Mouse (Mus musculus): ENCODE results near the gene Rap1gap. TPM values are rescaled to one million over a fixed set of nuclear protein-coding genes. Genes with fewer than 3 reads are reported as not detected.

The Rap1gap gene
- polyA plus RNA-seq, 1 experiment, result 1.3 TPM

DNA sequence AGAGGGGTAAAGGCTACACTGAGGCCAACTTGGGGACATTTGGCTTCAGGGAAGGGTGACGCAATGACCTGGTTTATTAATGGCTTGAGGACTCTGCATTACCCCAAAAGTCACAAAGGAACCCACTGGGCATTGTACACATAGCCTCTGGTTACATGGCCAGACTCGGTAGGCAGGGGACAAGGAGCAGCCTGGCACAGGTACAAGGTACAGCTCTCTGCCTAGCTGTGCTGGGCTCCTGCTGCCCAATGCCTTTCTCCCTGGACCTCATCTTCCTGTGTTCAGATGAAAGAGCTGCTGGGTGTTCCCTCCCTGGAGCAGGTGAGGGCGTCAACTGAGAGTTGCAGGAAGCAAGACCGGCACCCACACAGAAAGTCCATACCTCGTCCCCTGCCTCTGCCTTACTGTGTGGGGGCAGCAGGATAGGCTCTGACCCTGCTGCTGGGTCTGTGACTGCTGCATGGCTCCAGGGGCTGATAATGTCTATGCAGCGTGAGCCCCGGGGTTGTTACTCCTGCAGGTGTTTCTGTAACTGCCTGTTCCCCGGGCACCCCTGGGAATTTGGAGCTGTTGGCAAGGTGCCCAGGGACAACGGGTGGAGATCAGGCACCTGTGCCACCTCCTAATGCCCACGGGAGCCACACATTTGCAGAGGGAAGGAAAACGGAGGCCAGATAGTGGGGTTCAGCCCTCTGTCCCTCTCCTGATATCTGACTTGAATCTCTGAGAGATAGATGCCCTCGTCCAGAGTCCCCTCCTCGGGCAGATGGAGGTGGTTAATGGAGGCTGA, 7.4 kb downstream of the Rap1gap start:
- TF ChIP-seq POLR2A (IDR thresholded peaks at IDR 0.05; ENCODE audit: insufficient read length, low read depth), result no peak
- no peak for TF ChIP-seq REST (IDR thresholded peaks at IDR 0.05; ENCODE audit: insufficient read depth, insufficient read length)
- no peak for TF ChIP-seq USF1 (IDR thresholded peaks at IDR 0.05; ENCODE audit: low read depth)
- TF ChIP-seq TCF3 (IDR thresholded peaks at IDR 0.05; ENCODE audit: insufficient read length, low read depth), result no peak
- no peak for TF ChIP-seq MYOG (IDR thresholded peaks at IDR 0.05; ENCODE audit: control insufficient read depth in 1 of 3, insufficient read depth in 1 of 3, insufficient read length in 2 of 3, low read depth in 2 of 3)
- no peak for TF ChIP-seq CEBPB (IDR thresholded peaks at IDR 0.05; ENCODE audit: insufficient read depth, poor library complexity, severe bottlenecking)

DNA sequence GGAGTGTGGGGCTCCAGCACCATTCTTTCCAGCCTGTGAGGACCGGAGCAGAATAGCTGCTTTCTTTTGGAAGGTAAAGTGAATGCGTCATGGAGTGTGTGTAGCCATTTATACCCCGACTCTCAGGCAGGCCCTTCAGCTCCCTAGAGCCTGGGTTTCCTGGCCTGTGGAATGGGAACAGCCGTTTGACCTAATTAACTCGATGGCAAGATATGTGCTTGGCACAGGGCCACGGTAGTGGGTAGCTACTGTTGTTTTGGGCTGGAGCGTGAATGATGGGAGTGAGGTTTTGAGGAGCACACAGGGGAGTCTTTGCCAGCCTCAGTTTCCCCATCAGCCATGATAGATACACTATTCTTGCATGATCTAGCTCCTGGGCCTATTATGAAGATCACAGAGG, 11.0 kb downstream of the Rap1gap start:
- TF ChIP-seq TCF3 (IDR thresholded peaks at IDR 0.05; ENCODE audit: insufficient read length, low read depth), result no peak
- no peak for TF ChIP-seq TCF12 (IDR thresholded peaks at IDR 0.05; ENCODE audit: insufficient read depth, poor library complexity, severe bottlenecking)
- TF ChIP-seq MYOG (IDR thresholded peaks at IDR 0.05; ENCODE audit: control insufficient read depth in 1 of 3, insufficient read depth in 1 of 3, insufficient read length in 2 of 3, low read depth in 2 of 3), result no peak
- TF ChIP-seq E2F4 (IDR thresholded peaks at IDR 0.05; ENCODE audit: insufficient read depth), result no peak
- no peak for TF ChIP-seq REST (IDR thresholded peaks at IDR 0.05; ENCODE audit: insufficient read depth, insufficient read length)
- no peak for TF ChIP-seq MAX (IDR thresholded peaks at IDR 0.05; ENCODE audit: low read depth)
- Histone ChIP-seq H3K36me3 (ENCODE audit: control insufficient read depth, insufficient read depth) (no peaks in the 10 kb centered on the region), H3K79me2 (ENCODE audit: control insufficient read depth, insufficient read depth) (no peaks in the 10 kb centered on the region), H3ac (ENCODE audit: control insufficient read depth, insufficient read length) (no peak overlapping the region), H3K27me3 (ENCODE audit: control insufficient read depth, insufficient read depth, insufficient read length) (peaks cover 22% of the 10 kb centered on the region), H3K4me2 (ENCODE audit: low read depth) (no peak overlapping the region), H3K4me3 (no peak overlapping the region)

More for the DNA sequence above, 7.4 kb downstream of the Rap1gap start:
- Histone ChIP-seq H3K4me3 (no peak overlapping the region), H3K36me3 (ENCODE audit: control insufficient read depth, insufficient read depth) (no peaks in the 10 kb centered on the region), H3K27me3 (ENCODE audit: control insufficient read depth, insufficient read depth, insufficient read length) (peaks cover 6% of the 10 kb centered on the region), H3K79me2 (ENCODE audit: control insufficient read depth, insufficient read depth) (no peaks in the 10 kb centered on the region), H3ac (ENCODE audit: control insufficient read depth, insufficient read length) (no peak overlapping the region), H3K4me2 (ENCODE audit: low read depth) (no peak overlapping the region)

DNA sequence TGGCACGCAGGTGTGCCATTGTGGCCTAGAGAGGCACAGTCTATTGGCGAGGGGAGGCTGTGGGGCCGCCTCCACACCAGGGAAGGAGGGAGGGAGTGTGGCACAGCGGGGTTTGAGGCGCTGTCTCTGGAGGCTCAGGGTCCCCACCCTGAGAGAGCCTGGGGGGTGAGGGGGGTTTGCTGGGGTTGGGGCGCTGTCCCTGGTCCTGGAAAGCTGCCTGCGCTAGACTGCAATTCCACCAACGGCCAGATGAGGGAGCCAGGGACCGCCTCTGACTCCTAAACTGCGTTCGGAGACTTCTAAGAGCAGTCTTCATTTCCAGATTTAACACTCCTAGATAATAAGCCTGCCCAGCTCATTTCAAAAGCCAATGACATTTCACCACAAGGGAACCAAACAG, 11.5 kb downstream of the Rap1gap start:
- Histone ChIP-seq H3ac (ENCODE audit: control insufficient read depth, insufficient read length) (no peak overlapping the region), H3K4me3 (no peak overlapping the region), H3K27me3 (ENCODE audit: control insufficient read depth, insufficient read depth, insufficient read length) (peaks cover 27% of the 10 kb centered on the region), H3K36me3 (ENCODE audit: control insufficient read depth, insufficient read depth) (no peaks in the 10 kb centered on the region), H3K4me2 (ENCODE audit: low read depth) (no peak overlapping the region), H3K79me2 (ENCODE audit: control insufficient read depth, insufficient read depth) (no peaks in the 10 kb centered on the region)
- TF ChIP-seq TCF12 (IDR thresholded peaks at IDR 0.05; ENCODE audit: insufficient read depth, poor library complexity, severe bottlenecking) (no peak), CEBPB (IDR thresholded peaks at IDR 0.05; ENCODE audit: insufficient read depth, poor library complexity, severe bottlenecking) (no peak), MYOD1 (IDR thresholded peaks at IDR 0.05; ENCODE audit: control insufficient read depth in 1 of 3, insufficient read length in 2 of 3, low read depth in 2 of 3) (no peak), MAX (IDR thresholded peaks at IDR 0.05; ENCODE audit: low read depth) (no peak), REST (IDR thresholded peaks at IDR 0.05; ENCODE audit: insufficient read depth, insufficient read length) (peak; percentile 87), SRF (IDR thresholded peaks at IDR 0.05; ENCODE audit: control insufficient read depth, insufficient read length, low read depth) (no peak), TCF3 (IDR thresholded peaks at IDR 0.05; ENCODE audit: insufficient read length, low read depth) (no peak), POLR2AphosphoS2 (IDR thresholded peaks at IDR 0.05; ENCODE audit: insufficient read length, low read depth) (no peak)

DNA sequence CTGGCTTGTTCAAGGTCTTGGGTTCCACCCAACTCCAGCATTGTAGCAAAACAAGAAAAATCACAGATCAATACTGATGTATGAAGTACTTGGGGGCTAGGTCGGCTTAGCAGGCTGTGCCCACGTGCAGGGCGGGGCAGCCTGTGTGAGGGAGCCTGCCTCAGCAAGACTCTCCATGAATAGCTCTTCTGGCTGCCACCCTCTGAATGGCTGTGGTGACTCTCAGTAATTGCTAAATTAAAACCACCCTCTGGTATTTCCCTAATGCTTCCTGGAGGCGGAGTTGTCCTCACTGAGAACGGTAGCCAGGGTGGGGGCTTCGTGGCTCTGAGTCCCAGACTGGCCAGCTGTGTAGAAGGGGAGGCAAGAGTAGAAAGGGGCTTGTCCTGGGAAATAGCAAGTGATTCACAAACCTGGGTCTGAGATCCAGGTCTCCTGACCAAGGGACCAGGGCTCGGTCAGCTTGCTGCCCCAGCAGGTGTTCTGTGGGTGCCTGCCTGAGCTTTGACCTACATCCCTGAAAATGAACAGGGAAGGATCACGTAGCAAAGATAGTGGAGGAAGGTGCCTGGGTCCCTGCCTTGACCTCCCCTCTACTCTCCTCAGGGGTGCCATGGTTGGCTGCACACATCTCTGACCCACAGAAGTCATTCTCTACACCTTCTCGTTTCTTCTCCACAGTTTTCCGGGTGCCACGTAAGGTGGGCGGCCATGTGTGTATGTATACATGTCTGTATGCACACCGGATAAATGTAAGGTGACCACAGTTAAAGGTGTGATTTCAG, 12.4 kb downstream of the Rap1gap start:
- Histone ChIP-seq H3K79me2 (ENCODE audit: control insufficient read depth, insufficient read depth) (no peaks in the 10 kb centered on the region), H3K4me2 (ENCODE audit: low read depth) (no peak overlapping the region), H3K4me3 (no peak overlapping the region), H3K27me3 (ENCODE audit: control insufficient read depth, insufficient read depth, insufficient read length) (peaks cover 36% of the 10 kb centered on the region), H3ac (ENCODE audit: control insufficient read depth, insufficient read length) (no peak overlapping the region), H3K36me3 (ENCODE audit: control insufficient read depth, insufficient read depth) (no peaks in the 10 kb centered on the region)
- TF ChIP-seq MAX (IDR thresholded peaks at IDR 0.05; ENCODE audit: low read depth) (no peak), POLR2A (IDR thresholded peaks at IDR 0.05; ENCODE audit: insufficient read length, low read depth) (no peak), TCF12 (IDR thresholded peaks at IDR 0.05; ENCODE audit: insufficient read depth, poor library complexity, severe bottlenecking) (no peak), USF1 (IDR thresholded peaks at IDR 0.05; ENCODE audit: low read depth) (no peak), MYOG (IDR thresholded peaks at IDR 0.05; ENCODE audit: control insufficient read depth in 1 of 3, insufficient read depth in 1 of 3, insufficient read length in 2 of 3, low read depth in 2 of 3) (no peak), MYOD1 (IDR thresholded peaks at IDR 0.05; ENCODE audit: control insufficient read depth in 1 of 3, insufficient read length in 2 of 3, low read depth in 2 of 3) (no peak), E2F4 (IDR thresholded peaks at IDR 0.05; ENCODE audit: insufficient read depth) (no peak), REST (IDR thresholded peaks at IDR 0.05; ENCODE audit: insufficient read depth, insufficient read length) (no peak), SRF (IDR thresholded peaks at IDR 0.05; ENCODE audit: control insufficient read depth, insufficient read length, low read depth) (no peak), TCF3 (IDR thresholded peaks at IDR 0.05; ENCODE audit: insufficient read length, low read depth) (no peak), CEBPB (IDR thresholded peaks at IDR 0.05; ENCODE audit: insufficient read depth, poor library complexity, severe bottlenecking) (no peak), POLR2AphosphoS2 (IDR thresholded peaks at IDR 0.05; ENCODE audit: insufficient read length, low read depth) (no peak)
